Mouse (Mus musculus) stomach, postnatal 0 days (tissue): ENCODE data around the gene Tbc1d24. TPM values are rescaled to one million over a fixed set of nuclear protein-coding genes. Genes with fewer than 3 reads are reported as not detected.

Experiments
- ATAC-seq: fragments of 200-750 bp; cut with Nextera tagmentation; 2 replicates; pipeline ENCODE4 v1.8.0; 2017; ENCODE audit not compliant: low FRiP score, low TSS enrichment
- DNase-seq: peaks from one replicate; pipeline ENCODE4 v3.0.0-alpha.2; 2016; ENCODE audit warnings: low spot score
- H3K27ac ChIP-seq: fragments of 300-500 bp; sonication (generic); replicated peaks from 2 replicates; pipeline ENCODE4 v1.5.1; 2014; ENCODE audit warnings: mild to moderate bottlenecking, control low read depth
- H3K27me3 ChIP-seq: fragments of 300-500 bp; sonication (generic); 2 replicates; pipeline ENCODE4 v1.6.1; 2014; ENCODE audit warnings: low read length; ENCODE audit not compliant: control insufficient read depth, insufficient read depth
- H3K36me3 ChIP-seq: fragments of 300-500 bp; sonication (generic); 2 replicates; pipeline ENCODE4 v1.6.1; 2014; ENCODE audit warnings: low read length, mixed read lengths; ENCODE audit not compliant: control insufficient read depth, insufficient read depth
- H3K4me1 ChIP-seq: fragments of 300-500 bp; sonication (generic); replicated peaks from 2 replicates; pipeline ENCODE4 v1.6.1; 2014; ENCODE audit warnings: antibody characterized with exemption; ENCODE audit not compliant: control insufficient read depth, insufficient read depth
- H3K4me2 ChIP-seq: fragments of 300-500 bp; sonication (generic); replicated peaks from 2 replicates; pipeline ENCODE4 v1.6.1; 2014; ENCODE audit warnings: low read depth, mild to moderate bottlenecking, control low read depth, moderate library complexity
- H3K4me3 ChIP-seq: fragments of 300-500 bp; sonication (generic); 2 replicates; pipeline ENCODE4 v1.5.1; 2014; ENCODE audit warnings: low read depth, low read length, control low read depth
- H3K9ac ChIP-seq: fragments of 300-500 bp; sonication (generic); 2 replicates; pipeline ENCODE4 v1.6.1; 2014; ENCODE audit warnings: mild to moderate bottlenecking, low read length, control low read depth, mixed read lengths
- H3K9me3 ChIP-seq: fragments of 300-500 bp; sonication (generic); 2 replicates; pipeline ENCODE4 v1.6.1; 2016; ENCODE audit warnings: low read length; ENCODE audit not compliant: control insufficient read depth
- CTCF ChIP-seq: IDR thresholded peaks from 2 replicates; pipeline ENCODE4 v1.5.1; 2016; ENCODE audit warnings: antibody characterized with exemption, low read depth, mild to moderate bottlenecking, moderate library complexity
- EP300 ChIP-seq: optimal IDR thresholded peaks from 2 replicates; pipeline ENCODE3; 2016; ENCODE audit warnings: antibody characterized with exemption
- WGBS: fragments of 180-500 bp; shearing (Covaris S2); extraction: QIAGEN DNeasy Blood & Tissue Kit; methylation state at CpG from one replicate; pipeline ENCODE4 v1.1.7; 2014; 5-methylcytosine and 5-hydroxymethylcytosine counted together
- polyA plus RNA-seq: library from polyadenylated mRNA; unstranded; fragments of >200 nt; fragmentation: Nextera tagmentation; extraction: Ambion mirVana; gene quantifications from 2 replicates; pipeline ENCODE4 v1.2.1, GENCODE M21; 2015

Gene Tbc1d24
- polyA plus RNA-seq, 1 experiment from 2014 or later = 1.5 TPM

- TF ChIP-seq CTCF (no peak), EP300 (no peak)
- peak overlapping the region; percentile 36 for H3K27ac ChIP-seq
- 10% methylated on average over 7 of the region's 7 CpGs for WGBS
These were observed 516 bp downstream of the Tbc1d24 start for GRCm38 (mm10) chr17:24204846-24205245.

GRCm38 (mm10) chr17:24203611-24204534 is 1.5 kb downstream of the Tbc1d24 start:
- ATAC-seq = no peak
- WGBS = 48% methylated on average over 3 of the region's 3 CpGs
- Histone ChIP-seq H3K27ac (no peak overlapping the region), H3K36me3 (no peaks in the 10 kb centered on the region), H3K4me2 (peak overlapping the region; percentile 95; the same call in 1 of the 2 replicates), H3K9me3 (no peaks in the 10 kb centered on the region), H3K4me1 (peaks cover 10% of the 10 kb centered on the region), H3K4me3 (no peak overlapping the region), H3K27me3 (no peaks in the 10 kb centered on the region; the same call in 1 of the 2 replicates), H3K9ac (no peak overlapping the region)
- DNase-seq = no peak
- TF ChIP-seq EP300 (no peak), CTCF (no peak)

More at GRCm38 (mm10) chr17:24204846-24205245, 516 bp downstream of the Tbc1d24 start:
- peak overlapping the region; percentile 95 for H3K4me2 ChIP-seq
- ATAC-seq (no peak), DNase-seq (no peak)
- no peaks in the 10 kb centered on the region for H3K9me3 ChIP-seq
- H3K27me3 ChIP-seq = no peaks in the 10 kb centered on the region; the same call in 1 of the 2 replicates
- peak overlapping the region; percentile 60 for H3K4me3 ChIP-seq
- no peaks in the 10 kb centered on the region for H3K36me3 ChIP-seq
- peak overlapping the region; percentile 68 for H3K9ac ChIP-seq
- peaks cover 17% of the 10 kb centered on the region for H3K4me1 ChIP-seq

GRCm38 (mm10) chr17:24203068-24203467 is 2.3 kb downstream of the Tbc1d24 start:
- ATAC-seq (no peak), DNase-seq (no peak)
- Histone ChIP-seq H3K27me3 (no peaks in the 10 kb centered on the region; the same call in 1 of the 2 replicates), H3K36me3 (no peaks in the 10 kb centered on the region), H3K4me3 (no peak overlapping the region), H3K4me1 (peaks cover 7% of the 10 kb centered on the region), H3K9ac (peak overlapping the region; percentile 13; the same call in 1 of the 2 replicates), H3K4me2 (no peak overlapping the region), H3K9me3 (no peaks in the 10 kb centered on the region), H3K27ac (no peak overlapping the region)
- 52% methylated on average over 4 of the region's 4 CpGs for WGBS
- TF ChIP-seq CTCF (no peak), EP300 (no peak)

- 75% methylated on average over 4 of the region's 4 CpGs for WGBS
These were observed 4.3 kb downstream of the Tbc1d24 start for GRCm38 (mm10) chr17:24201092-24201491.

DNA sequence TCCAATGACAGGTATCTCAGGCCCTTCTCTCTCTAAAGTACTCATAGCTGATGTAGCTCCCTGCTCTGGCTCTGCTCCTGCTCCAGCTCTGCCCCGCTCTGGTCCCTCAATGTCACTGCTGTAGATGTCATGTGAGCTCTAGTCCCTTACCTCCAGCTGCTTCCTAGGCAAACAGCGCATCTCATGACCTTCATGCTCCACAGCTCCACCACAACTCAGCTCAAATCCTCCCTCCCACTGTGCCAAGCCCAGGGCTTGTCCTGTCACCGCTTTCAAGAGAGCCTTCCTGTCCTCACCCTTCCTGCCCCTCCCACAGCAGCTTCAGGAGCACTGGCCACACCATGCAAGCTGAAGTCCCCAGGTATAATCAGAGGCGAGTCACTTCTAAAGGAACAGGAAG is 5.6 kb downstream of the Tbc1d24 start:
- no peak for DNase-seq

More at GRCm38 (mm10) chr17:24201092-24201491, 4.3 kb downstream of the Tbc1d24 start:
- Histone ChIP-seq H3K9me3 (no peaks in the 10 kb centered on the region), H3K27ac (no peak overlapping the region), H3K4me1 (peaks cover 7% of the 10 kb centered on the region; the same call in 1 of the 2 replicates), H3K9ac (no peak overlapping the region), H3K4me3 (no peak overlapping the region), H3K27me3 (no peaks in the 10 kb centered on the region), H3K36me3 (no peaks in the 10 kb centered on the region), H3K4me2 (no peak overlapping the region)
- no peak for TF ChIP-seq CTCF
- no peak for TF ChIP-seq EP300
- ATAC-seq (no peak), DNase-seq (no peak)

DNA sequence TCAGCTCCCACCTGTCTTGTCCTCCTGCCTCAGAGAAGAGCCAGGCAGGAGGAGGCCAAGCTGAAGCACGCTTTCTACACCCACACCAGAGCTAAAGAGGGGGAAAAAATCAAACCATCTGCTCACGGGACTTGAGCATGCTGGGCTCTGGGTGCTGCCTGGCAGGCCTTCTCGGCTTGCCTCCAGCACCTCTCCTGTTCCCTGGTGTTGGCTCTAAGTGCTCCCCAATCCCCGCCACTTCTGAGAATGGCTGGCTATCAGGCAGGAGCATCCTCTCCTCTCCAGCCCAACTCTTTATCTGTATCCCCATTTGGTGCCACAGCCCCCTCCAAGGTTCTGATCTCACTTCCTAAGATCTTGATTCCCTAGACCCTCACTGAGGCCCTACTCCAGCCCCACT is 6.1 kb downstream of the Tbc1d24 start:
- WGBS = 92% methylated on average over 4 of the region's 4 CpGs
- H3K36me3 ChIP-seq = no peaks in the 10 kb centered on the region
- ATAC-seq = no peak
- DNase-seq = no peak
- no peaks in the 10 kb centered on the region for H3K27me3 ChIP-seq
- no peak overlapping the region for H3K9ac ChIP-seq
- no peak overlapping the region for H3K27ac ChIP-seq
- no peaks in the 10 kb centered on the region for H3K9me3 ChIP-seq
- H3K4me3 ChIP-seq = no peak overlapping the region
- H3K4me1 ChIP-seq = no peaks in the 10 kb centered on the region
- TF ChIP-seq EP300 (no peak), CTCF (no peak)
- H3K4me2 ChIP-seq = no peak overlapping the region

More for the DNA sequence above, 5.6 kb downstream of the Tbc1d24 start:
- no peaks in the 10 kb centered on the region for H3K27me3 ChIP-seq
- H3K9ac ChIP-seq = no peak overlapping the region
- H3K36me3 ChIP-seq = no peaks in the 10 kb centered on the region
- no peak for TF ChIP-seq CTCF
- no peak for TF ChIP-seq EP300
- H3K27ac ChIP-seq = no peak overlapping the region
- WGBS = 74% methylated on average over 4 of the region's 4 CpGs
- no peak for ATAC-seq
- H3K4me2 ChIP-seq = no peak overlapping the region
- H3K4me3 ChIP-seq = no peak overlapping the region
- H3K4me1 ChIP-seq = no peaks in the 10 kb centered on the region
- H3K9me3 ChIP-seq = no peaks in the 10 kb centered on the region
